Mouse (Mus musculus): ENCODE measurements around the gene Igfbp5. TPM values are rescaled to one million over a fixed set of nuclear protein-coding genes. Genes with fewer than 3 reads are reported as not detected.
A peak's percentile ranks its signal among the peaks of the same experiment; 100 is the strongest.

The Igfbp5 gene
- polyA plus RNA-seq, 1 experiment from 2014 or later: 118 TPM

GRCm38 (mm10) chr1:72878473-72879318 is 4.0 kb upstream of the Igfbp5 start:
- Histone ChIP-seq H3K4me1 (ENCODE audit: control insufficient read depth, insufficient read depth, low read length) (0 out of 2 replicates have a peak, but pooled peaks cover 10% of the 10 kb centered on the region), H3K36me3 (ENCODE audit: control insufficient read depth, insufficient read depth, low read length) (no peaks in the 10 kb centered on the region), H3K4me3 (ENCODE audit: low read depth, low read length) (no peak overlapping the region), H3K27me3 (ENCODE audit: control insufficient read depth, insufficient read depth, low read length) (no peaks in the 10 kb centered on the region), H3K9ac (ENCODE audit: low read depth, low read length) (no peak overlapping the region), H3K4me2 (peak overlapping the region; percentile 43), H3K27ac (ENCODE audit: low read depth, low read length) (no peak overlapping the region), H3K9me3 (replicated peaks; ENCODE audit: control insufficient read depth, low read length) (no peaks in the 10 kb centered on the region)
- ATAC-seq (replicated peaks; ENCODE audit: insufficient number of reproducible peaks, low FRiP score, low TSS enrichment): no peak
- 53% methylated on average over 25 of the region's 25 CpGs for WGBS (ENCODE audit: insufficient replicate concordance)

- Histone ChIP-seq H3K27ac (ENCODE audit: low read depth, low read length) (no peak overlapping the region), H3K9ac (ENCODE audit: low read depth, low read length) (no peak overlapping the region), H3K4me1 (ENCODE audit: control insufficient read depth, insufficient read depth, low read length) (0 out of 2 replicates have a peak, but pooled peaks cover 10% of the 10 kb centered on the region), H3K27me3 (ENCODE audit: control insufficient read depth, insufficient read depth, low read length) (no peaks in the 10 kb centered on the region), H3K36me3 (ENCODE audit: control insufficient read depth, insufficient read depth, low read length) (no peaks in the 10 kb centered on the region), H3K9me3 (replicated peaks; ENCODE audit: control insufficient read depth, low read length) (no peaks in the 10 kb centered on the region), H3K4me3 (ENCODE audit: low read depth, low read length) (no peak overlapping the region), H3K4me2 (peak overlapping the region; percentile 43)
- 2% methylated on average over 3 of the region's 3 CpGs for WGBS (ENCODE audit: insufficient replicate concordance)
- ATAC-seq (replicated peaks; ENCODE audit: insufficient number of reproducible peaks, low FRiP score, low TSS enrichment): no peak
Observed at GRCm38 (mm10) chr1:72877892-72878291, 3.2 kb upstream of the Igfbp5 start.

- WGBS (ENCODE audit: insufficient replicate concordance): 47% methylated on average over 3 of the region's 3 CpGs
- Histone ChIP-seq H3K4me1 (ENCODE audit: control insufficient read depth, insufficient read depth, low read length) (0 out of 2 replicates have a peak, but pooled peaks cover 10% of the 10 kb centered on the region), H3K4me2 (no peak overlapping the region)
Observed at GRCm38 (mm10) chr1:72876111-72876510, 1.4 kb upstream of the Igfbp5 start.

GRCm38 (mm10) chr1:72875708-72876107 is 1.0 kb upstream of the Igfbp5 start:
- Histone ChIP-seq H3K36me3 (ENCODE audit: control insufficient read depth, insufficient read depth, low read length) (no peaks in the 10 kb centered on the region), H3K9ac (ENCODE audit: low read depth, low read length) (no peak overlapping the region), H3K27ac (ENCODE audit: low read depth, low read length) (no peak overlapping the region), H3K4me3 (ENCODE audit: low read depth, low read length) (no peak overlapping the region), H3K4me2 (peak overlapping the region; percentile 95), H3K27me3 (ENCODE audit: control insufficient read depth, insufficient read depth, low read length) (no peaks in the 10 kb centered on the region), H3K4me1 (ENCODE audit: control insufficient read depth, insufficient read depth, low read length) (peaks cover 13% of the 10 kb centered on the region), H3K9me3 (replicated peaks; ENCODE audit: control insufficient read depth, low read length) (no peaks in the 10 kb centered on the region)
- no peak for ATAC-seq (replicated peaks; ENCODE audit: insufficient number of reproducible peaks, low FRiP score, low TSS enrichment)
- 5% methylated on average over 3 of the region's 3 CpGs for WGBS (ENCODE audit: insufficient replicate concordance)

More at GRCm38 (mm10) chr1:72876111-72876510, 1.4 kb upstream of the Igfbp5 start:
- no peak overlapping the region for H3K9ac ChIP-seq (ENCODE audit: low read depth, low read length)
- no peak overlapping the region for H3K4me3 ChIP-seq (ENCODE audit: low read depth, low read length)
- H3K9me3 ChIP-seq (replicated peaks; ENCODE audit: control insufficient read depth, low read length): no peaks in the 10 kb centered on the region
- H3K27me3 ChIP-seq (ENCODE audit: control insufficient read depth, insufficient read depth, low read length): no peaks in the 10 kb centered on the region
- H3K27ac ChIP-seq (ENCODE audit: low read depth, low read length): no peak overlapping the region
- no peaks in the 10 kb centered on the region for H3K36me3 ChIP-seq (ENCODE audit: control insufficient read depth, insufficient read depth, low read length)
- no peak for ATAC-seq (replicated peaks; ENCODE audit: insufficient number of reproducible peaks, low FRiP score, low TSS enrichment)

- Histone ChIP-seq H3K27ac (ENCODE audit: low read depth, low read length) (peak overlapping the region; percentile 95), H3K27me3 (ENCODE audit: control insufficient read depth, insufficient read depth, low read length) (no peaks in the 10 kb centered on the region), H3K36me3 (ENCODE audit: control insufficient read depth, insufficient read depth, low read length) (peaks cover 2% of the 10 kb centered on the region; the same call in 1 of the 2 replicates), H3K9me3 (replicated peaks; ENCODE audit: control insufficient read depth, low read length) (no peaks in the 10 kb centered on the region), H3K4me2 (peak overlapping the region; percentile 95), H3K9ac (ENCODE audit: low read depth, low read length) (peak overlapping the region; percentile 92), H3K4me3 (ENCODE audit: low read depth, low read length) (peak overlapping the region; percentile 77), H3K4me1 (ENCODE audit: control insufficient read depth, insufficient read depth, low read length) (peaks cover 28% of the 10 kb centered on the region)
- WGBS (ENCODE audit: insufficient replicate concordance): under 1% methylated on average over 43 of the region's 43 CpGs
- no peak for ATAC-seq (replicated peaks; ENCODE audit: insufficient number of reproducible peaks, low FRiP score, low TSS enrichment)
Observed at GRCm38 (mm10) chr1:72873511-72874286, 985 bp downstream of the Igfbp5 start.

GRCm38 (mm10) chr1:72873078-72873477 is 1.6 kb downstream of the Igfbp5 start:
- peak overlapping the region; percentile 92 for H3K9ac ChIP-seq (ENCODE audit: low read depth, low read length)
- H3K36me3 ChIP-seq (ENCODE audit: control insufficient read depth, insufficient read depth, low read length): peaks cover 2% of the 10 kb centered on the region; the same call in 1 of the 2 replicates
- ATAC-seq (replicated peaks; ENCODE audit: insufficient number of reproducible peaks, low FRiP score, low TSS enrichment): no peak
- H3K4me2 ChIP-seq: peak overlapping the region; percentile 95
- H3K27ac ChIP-seq (ENCODE audit: low read depth, low read length): peak overlapping the region; percentile 95
- H3K9me3 ChIP-seq (replicated peaks; ENCODE audit: control insufficient read depth, low read length): no peaks in the 10 kb centered on the region
- no peaks in the 10 kb centered on the region for H3K27me3 ChIP-seq (ENCODE audit: control insufficient read depth, insufficient read depth, low read length)
- H3K4me1 ChIP-seq (ENCODE audit: control insufficient read depth, insufficient read depth, low read length): peaks cover 31% of the 10 kb centered on the region
- WGBS (ENCODE audit: insufficient replicate concordance): under 1% methylated on average over 16 of the region's 16 CpGs
- H3K4me3 ChIP-seq (ENCODE audit: low read depth, low read length): peak overlapping the region; percentile 77

GRCm38 (mm10) chr1:72872521-72872920 is 2.2 kb downstream of the Igfbp5 start:
- peaks cover 30% of the 10 kb centered on the region for H3K4me1 ChIP-seq (ENCODE audit: control insufficient read depth, insufficient read depth, low read length)
- peak overlapping the region; percentile 95; the same call in 1 of the 2 replicates for H3K27ac ChIP-seq (ENCODE audit: low read depth, low read length)
- peak overlapping the region; percentile 95 for H3K4me2 ChIP-seq
- under 1% methylated on average over 8 of the region's 8 CpGs for WGBS (ENCODE audit: insufficient replicate concordance)
- peak; percentile 57 for ATAC-seq (replicated peaks; ENCODE audit: insufficient number of reproducible peaks, low FRiP score, low TSS enrichment)
- H3K27me3 ChIP-seq (ENCODE audit: control insufficient read depth, insufficient read depth, low read length): no peaks in the 10 kb centered on the region
- no peaks in the 10 kb centered on the region for H3K9me3 ChIP-seq (replicated peaks; ENCODE audit: control insufficient read depth, low read length)
- peak overlapping the region; percentile 77 for H3K4me3 ChIP-seq (ENCODE audit: low read depth, low read length)
- H3K36me3 ChIP-seq (ENCODE audit: control insufficient read depth, insufficient read depth, low read length): peaks cover 2% of the 10 kb centered on the region; the same call in 1 of the 2 replicates
- peak overlapping the region; percentile 92; the same call in 1 of the 2 replicates for H3K9ac ChIP-seq (ENCODE audit: low read depth, low read length)

- ATAC-seq (replicated peaks; ENCODE audit: insufficient number of reproducible peaks, low FRiP score, low TSS enrichment): no peak
- H3K27ac ChIP-seq (ENCODE audit: low read depth, low read length): peak overlapping the region; percentile 64
- 1% methylated on average over 34 of the region's 34 CpGs for WGBS (ENCODE audit: insufficient replicate concordance)
- peak overlapping the region; percentile 77 for H3K4me3 ChIP-seq (ENCODE audit: low read depth, low read length)
- peak overlapping the region; percentile 63 for H3K9ac ChIP-seq (ENCODE audit: low read depth, low read length)
- peaks cover 33% of the 10 kb centered on the region for H3K4me1 ChIP-seq (ENCODE audit: control insufficient read depth, insufficient read depth, low read length)
- H3K36me3 ChIP-seq (ENCODE audit: control insufficient read depth, insufficient read depth, low read length): peaks cover 2% of the 10 kb centered on the region; the same call in 1 of the 2 replicates
- no peaks in the 10 kb centered on the region for H3K27me3 ChIP-seq (ENCODE audit: control insufficient read depth, insufficient read depth, low read length)
- H3K9me3 ChIP-seq (replicated peaks; ENCODE audit: control insufficient read depth, low read length): no peaks in the 10 kb centered on the region
- H3K4me2 ChIP-seq: peak overlapping the region; percentile 95
Observed at GRCm38 (mm10) chr1:72871697-72872411, 2.8 kb downstream of the Igfbp5 start.
